Mouse (Mus musculus): ENCODE measurements around the gene Tagln. TPM values are rescaled to one million over a fixed set of nuclear protein-coding genes. Genes with fewer than 3 reads are reported as not detected.

Gene Tagln
- total RNA-seq, 2 experiments from 2014 or later: 38.5 to 49.2 TPM

DNA sequence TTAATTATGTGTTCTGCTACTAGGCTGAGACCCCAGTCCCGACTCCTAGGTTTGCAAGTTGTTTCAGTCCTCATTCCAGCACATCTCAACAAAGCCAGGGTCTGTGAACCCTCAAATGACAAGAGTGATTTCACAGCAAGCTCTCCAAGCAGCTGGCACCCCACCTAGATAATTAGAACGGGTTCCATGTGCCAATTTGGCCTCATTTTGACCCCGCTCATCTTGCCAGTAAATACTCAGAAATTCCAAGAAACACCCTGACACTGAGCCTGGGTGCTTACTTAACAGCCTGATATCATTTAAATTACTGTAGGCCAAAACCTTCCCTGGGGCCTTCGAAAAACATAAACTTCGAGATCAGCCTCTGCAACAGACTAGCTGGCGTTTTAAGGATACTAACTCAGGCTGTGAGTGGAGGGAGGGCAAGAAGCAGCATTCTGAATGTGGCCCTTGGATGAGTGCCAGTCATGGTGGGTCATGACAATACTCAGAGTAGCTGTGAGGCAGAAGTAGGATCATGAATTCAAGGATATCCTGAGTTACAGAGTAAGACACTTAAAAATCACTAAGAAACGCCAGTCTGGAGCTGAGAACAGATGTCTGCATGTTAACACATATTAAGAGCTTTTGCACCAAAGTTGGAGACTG is 22.3 kb upstream of the Tagln start:
- peak overlapping the region; percentile 64 for H3K27ac ChIP-seq
- TF ChIP-seq CTCF (IDR thresholded peaks at IDR 0.05): no peak
- intact Hi-C loops (cut with DNase I): no loop called here
- DNase-seq: no peak
- H3K4me3 ChIP-seq: no peak overlapping the region

DNA sequence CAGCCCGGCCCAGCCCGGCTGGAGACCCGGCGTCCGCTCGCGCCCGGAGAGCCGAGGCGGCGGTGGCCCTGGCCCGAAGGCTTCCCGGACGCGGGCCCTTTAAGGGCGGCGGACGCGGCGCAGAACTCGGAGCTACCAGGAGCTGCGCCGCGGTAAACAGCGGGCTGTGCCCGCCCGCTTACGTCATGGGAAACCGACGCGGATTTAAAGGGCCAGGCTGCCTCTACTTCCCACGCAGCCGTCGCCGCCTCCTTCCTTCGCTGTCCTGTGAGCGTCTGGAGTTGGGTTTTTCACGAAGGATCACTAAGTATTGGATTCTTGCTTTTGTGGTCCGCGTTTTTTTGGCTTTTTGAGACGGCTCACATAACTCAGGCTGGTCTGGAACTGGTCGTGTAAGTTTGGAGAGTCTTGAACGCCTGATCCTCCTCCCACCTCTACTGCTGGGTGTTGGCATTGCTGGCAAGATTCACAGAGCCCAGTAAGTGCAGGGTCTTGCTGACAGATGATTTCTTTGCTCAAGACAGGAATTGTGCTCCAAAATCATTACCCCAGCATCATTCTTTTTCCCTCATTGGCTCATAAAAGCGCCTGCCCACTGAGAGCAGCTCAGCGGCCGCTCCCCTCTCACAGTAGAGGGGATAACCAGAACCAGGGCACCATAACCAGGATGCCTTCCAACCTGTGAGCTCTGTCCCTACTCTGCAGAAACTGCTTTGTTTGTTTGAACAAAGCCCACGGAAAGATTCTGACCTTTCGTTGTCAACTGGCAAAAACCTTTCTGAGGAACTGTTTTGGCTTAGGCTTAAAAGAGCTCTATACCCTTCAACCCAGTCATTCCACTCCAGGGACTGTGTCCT is 19.5 kb upstream of the Tagln start, which contains the start of gene Sidt2:
Gene Sidt2, minus strand, starts transcription at position 152 of the 857 bp plus-strand sequence.
- peak; percentile 94 for DNase-seq
- no peak for TF ChIP-seq CTCF (IDR thresholded peaks at IDR 0.05)
- Histone ChIP-seq H3K27ac (peak within 1 kb of the TSS; percentile 100), H3K4me3 (peak within 1 kb of the TSS; percentile 77)
- intact Hi-C loops (cut with DNase I): loop anchor here (1.0 kb wide), 1 partner anchor 30 kb away; no protein-coding TSS in a partner anchor

DNA sequence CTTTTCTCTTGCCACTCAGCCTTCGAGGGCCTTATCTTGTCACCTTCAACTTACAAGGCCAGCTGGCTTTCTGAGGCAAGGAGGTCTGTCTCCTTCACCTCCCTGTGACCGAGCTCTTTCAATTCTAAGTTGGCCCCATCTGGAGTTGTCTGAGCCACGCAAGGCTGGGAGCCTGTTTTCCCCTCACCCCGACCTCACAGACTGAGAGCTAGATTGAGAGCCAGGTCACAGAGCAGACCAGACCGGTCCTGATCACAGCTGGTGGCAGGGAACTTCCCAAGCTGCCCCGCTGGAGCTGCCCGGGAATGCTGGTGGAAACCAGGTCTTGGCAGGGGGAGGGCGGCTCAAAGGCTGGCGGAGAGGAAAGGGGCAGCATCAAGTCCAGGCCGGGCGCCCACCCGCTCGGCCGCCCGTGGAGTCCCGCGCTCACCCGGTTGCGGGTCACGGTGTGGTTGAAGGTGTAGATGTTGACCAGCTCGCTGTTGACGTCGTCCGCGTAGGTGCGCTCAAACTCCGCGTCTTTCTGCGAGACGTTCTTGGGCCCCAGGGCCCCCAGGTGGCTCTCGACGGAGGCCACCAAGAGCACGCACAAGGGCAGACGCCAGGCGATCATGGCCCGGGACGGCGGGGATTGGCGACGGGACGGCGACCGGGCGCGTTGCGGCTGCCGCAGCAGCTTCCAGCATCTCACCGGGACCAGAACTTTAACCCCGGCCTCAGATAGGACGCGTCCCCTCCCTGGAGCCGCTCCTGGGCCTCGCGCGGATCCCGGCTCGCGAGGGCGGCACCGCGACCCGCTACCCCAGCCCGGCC is 18.6 kb upstream of the Tagln start:
- TF ChIP-seq CTCF (IDR thresholded peaks at IDR 0.05): no peak

DNA sequence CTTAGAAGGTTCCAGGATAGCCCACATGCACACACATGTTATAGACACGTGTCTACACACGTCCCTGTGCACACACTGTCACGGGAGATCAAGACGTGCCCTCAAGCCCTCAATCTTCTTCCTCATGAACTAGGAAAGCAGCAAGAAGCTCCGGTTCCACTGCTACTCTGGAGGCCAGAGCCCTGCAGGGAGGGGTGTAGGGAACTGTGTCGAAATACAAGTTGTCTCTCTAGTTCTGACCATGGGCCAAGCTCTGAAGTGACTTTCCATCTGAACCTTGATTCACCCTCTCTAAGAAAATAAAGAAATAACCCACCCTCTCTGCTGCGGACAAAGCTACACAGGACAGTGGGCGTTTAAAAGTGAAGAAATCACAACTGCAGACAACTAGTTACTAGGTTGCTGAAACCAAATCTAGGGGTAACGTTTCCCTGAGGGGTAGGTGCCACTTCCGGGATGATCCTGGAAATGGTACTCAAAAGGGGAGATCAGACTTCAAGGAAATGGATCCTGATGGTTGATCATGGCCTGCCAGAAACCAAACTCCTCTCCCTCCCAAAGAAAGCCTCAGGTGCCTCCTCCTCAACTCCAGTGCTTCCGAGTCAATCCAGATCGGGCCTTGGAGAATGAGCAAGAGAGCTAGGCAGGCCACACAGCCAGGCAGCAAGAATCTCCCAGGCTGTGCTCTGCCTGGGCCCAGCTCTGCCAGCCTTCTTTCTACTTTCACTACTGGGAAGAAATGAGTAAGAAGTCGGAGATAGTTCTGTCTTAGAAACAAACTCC is 17.8 kb upstream of the Tagln start:
- TF ChIP-seq CTCF (IDR thresholded peaks at IDR 0.05): no peak
- peak overlapping the region; percentile 77 for H3K4me3 ChIP-seq
- peak; percentile 57 for DNase-seq
- intact Hi-C loops (cut with DNase I): loop anchor here (5.0 kb wide), 1 partner anchor 41 kb away; no protein-coding TSS in a partner anchor
- peak overlapping the region; percentile 100 for H3K27ac ChIP-seq

More for the DNA sequence above, 18.6 kb upstream of the Tagln start:
- DNase-seq: peak; percentile 77
- H3K27ac ChIP-seq: peak overlapping the region; percentile 100
- intact Hi-C loops (cut with DNase I): loop anchor here (1.0 to 5.0 kb wide), 2 partner anchors 31 to 42 kb away; no protein-coding TSS in a partner anchor
- H3K4me3 ChIP-seq: peak overlapping the region; percentile 77

DNA sequence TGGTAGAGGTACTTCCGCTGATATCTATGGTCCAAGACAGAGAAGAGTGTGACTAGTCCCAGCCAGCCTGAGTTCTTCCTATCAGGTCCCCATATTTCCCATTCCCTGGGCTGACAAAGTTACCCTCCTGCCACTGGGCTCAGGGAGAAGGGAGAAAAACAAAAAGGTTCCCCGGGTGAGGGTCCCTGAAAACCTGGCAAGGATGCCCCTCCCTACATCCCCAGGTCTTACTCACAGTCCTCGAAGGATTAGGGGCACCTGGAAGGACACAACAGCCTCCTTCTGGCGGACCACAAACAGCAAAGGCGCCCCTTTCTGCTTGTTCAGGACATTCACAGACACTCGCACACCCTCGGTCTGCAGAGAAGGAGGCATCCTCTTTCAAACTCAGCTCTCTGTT is 17.0 kb upstream of the Tagln start:
- H3K4me3 ChIP-seq: peak overlapping the region; percentile 77
- DNase-seq: no peak
- intact Hi-C loops (cut with DNase I): loop anchor here (5.0 kb wide), 1 partner anchor 41 kb away; no protein-coding TSS in a partner anchor
- no peak for TF ChIP-seq CTCF (IDR thresholded peaks at IDR 0.05)
- H3K27ac ChIP-seq: peak overlapping the region; percentile 100

DNA sequence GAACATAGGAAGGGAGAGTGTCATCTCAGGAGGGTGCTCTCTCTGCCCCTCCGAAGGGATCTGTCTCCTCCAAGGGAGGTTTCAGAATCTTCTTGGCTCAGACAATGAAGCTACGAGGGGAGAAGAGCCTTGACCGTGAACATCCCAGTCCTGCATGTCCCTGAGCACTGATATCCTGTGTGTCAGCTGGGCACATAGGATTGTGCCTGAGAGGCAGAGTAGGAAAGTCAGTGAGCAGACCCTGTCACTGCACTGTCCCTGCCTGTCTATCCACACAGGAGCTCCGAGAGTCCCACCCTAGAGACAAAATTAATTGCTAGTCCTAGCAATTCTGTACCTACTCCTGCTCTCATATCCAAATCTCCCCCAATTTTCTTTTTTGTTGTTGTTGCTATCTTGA is 16.2 kb upstream of the Tagln start:
- DNase-seq: no peak
- no peak for TF ChIP-seq CTCF (IDR thresholded peaks at IDR 0.05)
- Histone ChIP-seq H3K4me3 (no peak overlapping the region), H3K27ac (no peak overlapping the region)
- intact Hi-C loops (cut with DNase I): loop anchor here (5.0 kb wide), 1 partner anchor 40 kb away; no protein-coding TSS in a partner anchor

DNA sequence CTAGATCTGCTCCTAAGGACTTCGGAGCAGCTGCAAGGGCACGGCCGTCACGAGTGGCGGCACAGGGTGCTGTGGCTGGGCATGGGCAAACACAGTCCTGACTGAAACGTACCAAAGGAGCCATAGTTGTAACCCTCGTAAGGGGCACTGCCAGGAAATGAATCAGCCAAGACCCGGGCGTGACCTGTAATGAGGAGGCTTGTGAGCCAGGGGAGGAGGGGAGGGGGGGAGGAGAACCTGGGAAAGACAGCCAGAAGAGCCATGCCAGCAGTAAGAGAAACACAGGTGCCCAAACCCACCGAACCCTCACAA is 11.0 kb upstream of the Tagln start:
- DNase-seq: no peak
- intact Hi-C loops (cut with DNase I): no loop called here
- no peak for TF ChIP-seq CTCF (IDR thresholded peaks at IDR 0.05)
- no peak overlapping the region for H3K4me3 ChIP-seq
- no peak overlapping the region for H3K27ac ChIP-seq

DNA sequence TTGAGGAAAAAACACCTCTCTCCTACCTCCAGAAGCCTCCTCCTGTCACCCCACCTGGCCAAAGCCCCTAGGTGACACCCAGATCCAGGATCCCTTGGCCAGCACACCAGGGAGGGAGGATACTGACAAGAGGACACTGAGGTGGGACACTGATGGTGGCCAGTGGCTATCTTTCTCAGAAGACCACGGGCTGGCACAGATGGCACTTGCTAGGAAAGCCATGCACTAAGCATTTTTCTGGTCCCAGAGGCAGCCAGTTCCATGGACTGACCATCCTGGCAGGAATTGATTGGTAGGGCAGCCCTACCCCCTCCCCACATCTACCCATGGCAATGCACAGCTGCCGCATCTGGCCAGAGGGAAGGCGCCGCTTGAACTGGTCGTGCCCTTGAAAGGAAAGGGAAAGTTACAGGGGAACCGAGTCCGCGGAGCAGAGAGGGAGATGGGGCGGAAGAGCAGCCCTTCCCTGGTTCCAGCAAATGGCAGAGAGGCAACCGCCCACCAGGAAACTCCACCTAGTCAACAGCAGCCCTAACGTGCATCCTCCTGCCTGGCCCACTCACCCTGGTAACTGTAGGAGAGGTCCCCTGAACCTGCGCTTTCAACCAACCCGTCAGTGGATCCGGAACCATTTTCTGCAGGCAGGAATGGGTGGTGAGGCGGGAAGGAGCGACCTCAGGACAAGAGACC is 10.5 kb upstream of the Tagln start:
- Histone ChIP-seq H3K4me3 (no peak overlapping the region), H3K27ac (no peak overlapping the region)
- intact Hi-C loops (cut with DNase I): no loop called here
- peak; percentile 13 for DNase-seq
- no peak for TF ChIP-seq CTCF (IDR thresholded peaks at IDR 0.05)

DNA sequence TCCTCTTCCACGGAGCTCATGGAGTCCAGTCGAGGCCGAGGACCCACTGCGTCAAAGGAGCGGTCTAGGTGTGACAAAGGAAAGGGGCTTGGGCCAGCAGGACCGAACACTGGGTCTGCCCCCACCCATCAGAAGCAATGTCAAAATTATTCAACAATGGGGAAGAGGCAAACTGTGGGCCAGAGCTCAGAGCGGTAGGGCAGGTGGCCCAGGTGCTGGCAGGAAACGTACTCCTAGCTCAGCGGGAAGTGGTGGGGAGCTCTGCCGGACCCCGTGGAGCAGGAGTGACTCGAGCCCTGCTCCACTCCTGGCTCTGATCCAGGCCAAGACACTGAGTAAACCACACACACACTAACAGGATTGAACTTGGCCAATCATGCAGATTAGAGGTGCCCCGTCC is 9.9 kb upstream of the Tagln start:
- intact Hi-C loops (cut with DNase I): no loop called here
- peak; percentile 26 for DNase-seq
- H3K4me3 ChIP-seq: no peak overlapping the region
- no peak overlapping the region for H3K27ac ChIP-seq
- no peak for TF ChIP-seq CTCF (IDR thresholded peaks at IDR 0.05)

DNA sequence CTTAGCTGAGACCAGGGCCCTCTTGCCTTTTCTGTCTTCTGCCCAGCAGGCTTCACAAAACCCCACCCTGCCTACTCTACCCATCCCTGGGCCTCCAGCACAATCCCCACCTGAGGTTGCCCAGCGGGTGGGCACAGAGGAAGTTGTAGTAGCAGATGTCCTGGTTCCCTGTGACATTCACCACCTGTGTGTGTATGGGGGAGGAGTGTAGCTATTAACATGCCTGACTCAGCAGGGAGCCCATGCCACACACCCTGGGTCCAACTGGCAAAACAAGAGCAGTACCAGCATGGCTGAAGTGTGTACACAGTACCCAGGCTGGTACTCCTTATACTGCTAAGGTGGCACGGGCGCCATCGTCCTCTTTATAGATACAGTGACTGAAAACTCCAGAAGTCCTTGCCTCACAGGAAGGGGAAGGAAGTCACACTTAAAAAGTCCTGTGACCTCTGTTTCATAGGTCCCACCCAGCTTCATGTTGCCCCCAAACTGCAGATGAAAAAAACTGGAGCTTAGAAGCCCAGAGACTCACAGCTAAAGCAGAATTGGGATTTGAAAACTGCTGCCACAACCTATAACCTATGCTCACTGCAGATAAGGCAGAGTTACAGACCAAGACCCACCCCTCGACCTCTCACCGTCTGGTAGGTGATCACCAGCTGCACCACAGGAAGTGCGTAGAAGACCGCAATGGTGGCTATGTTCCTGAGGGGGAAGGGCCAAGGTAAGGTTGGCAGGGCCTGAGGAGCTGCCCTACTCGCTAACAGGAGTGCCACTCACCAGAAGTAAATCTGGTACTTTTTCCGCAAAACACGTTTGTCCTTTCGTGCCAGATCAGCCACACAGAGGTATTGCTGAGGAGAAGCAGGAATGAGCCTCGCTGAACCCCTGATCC is 8.9 kb upstream of the Tagln start:
- no peak overlapping the region for H3K27ac ChIP-seq
- DNase-seq: no peak
- no peak for TF ChIP-seq CTCF (IDR thresholded peaks at IDR 0.05)

More for the DNA sequence above, 8.9 kb upstream of the Tagln start:
- H3K4me3 ChIP-seq: no peak overlapping the region
- intact Hi-C loops (cut with DNase I): no loop called here
